Mouse (Mus musculus): Measurements from ENCODE around the gene Nop10.

Gene Nop10

GRCm38 (mm10) chr2:112261748-112262653 is at the start of gene Nop10:
Gene Nop10, plus strand, starts transcription at chr2:112261926.
- DNase-seq (ENCODE audit: inconsistent age in 2 of 2, low spot score in 1 of 2), result peak; percentile 89 to 97

GRCm38 (mm10) chr2:112215977-112216376 is 45.7 kb upstream of the Nop10 start:
- peak in 1 of 2 experiments; percentile 63 for DNase-seq (ENCODE audit: inconsistent age in 2 of 2, low spot score in 1 of 2)

GRCm38 (mm10) chr2:112217614-112218013 is 44.1 kb upstream of the Nop10 start:
- no peak for DNase-seq (ENCODE audit: inconsistent age in 2 of 2, low spot score in 1 of 2)

GRCm38 (mm10) chr2:112220880-112221279 is 40.8 kb upstream of the Nop10 start:
- DNase-seq (ENCODE audit: inconsistent age in 2 of 2, low spot score in 1 of 2), result no peak

- no peak for DNase-seq (ENCODE audit: inconsistent age in 2 of 2, low spot score in 1 of 2)
Observed at GRCm38 (mm10) chr2:112222607-112223006, 39.1 kb upstream of the Nop10 start.

GRCm38 (mm10) chr2:112224356-112224755 is 37.4 kb upstream of the Nop10 start:
- DNase-seq (ENCODE audit: inconsistent age in 2 of 2, low spot score in 1 of 2), result no peak

GRCm38 (mm10) chr2:112232623-112233022 is 29.1 kb upstream of the Nop10 start:
- DNase-seq (ENCODE audit: inconsistent age in 2 of 2, low spot score in 1 of 2), result no peak

- peak; percentile 50 to 51 for DNase-seq (ENCODE audit: inconsistent age in 2 of 2, low spot score in 1 of 2)
Observed at GRCm38 (mm10) chr2:112236620-112237019, 25.1 kb upstream of the Nop10 start.

GRCm38 (mm10) chr2:112238006-112238405 is 23.7 kb upstream of the Nop10 start:
- peak in 1 of 2 experiments; percentile 46 for DNase-seq (ENCODE audit: inconsistent age in 2 of 2, low spot score in 1 of 2)

GRCm38 (mm10) chr2:112239212-112239934 is 22.4 kb upstream of the Nop10 start, which contains the start of gene Lpcat4:
Gene Lpcat4, plus strand, starts transcription at chr2:112239468.
- DNase-seq (ENCODE audit: inconsistent age in 2 of 2, low spot score in 1 of 2), result peak; percentile 85 to 93

GRCm38 (mm10) chr2:112239935-112240721 is 21.6 kb upstream of the Nop10 start:
- DNase-seq (ENCODE audit: inconsistent age in 2 of 2, low spot score in 1 of 2), result peak in 1 of 2 experiments; percentile 45

- DNase-seq (ENCODE audit: inconsistent age in 2 of 2, low spot score in 1 of 2), result no peak
Observed at GRCm38 (mm10) chr2:112241787-112242186, 19.9 kb upstream of the Nop10 start.

GRCm38 (mm10) chr2:112245307-112245706 is 16.4 kb upstream of the Nop10 start:
- no peak for DNase-seq (ENCODE audit: inconsistent age in 2 of 2, low spot score in 1 of 2)

- DNase-seq (ENCODE audit: inconsistent age in 2 of 2, low spot score in 1 of 2), result no peak
Observed at GRCm38 (mm10) chr2:112246193-112246592, 15.5 kb upstream of the Nop10 start.

GRCm38 (mm10) chr2:112247323-112247722 is 14.4 kb upstream of the Nop10 start:
- DNase-seq (ENCODE audit: inconsistent age in 2 of 2, low spot score in 1 of 2), result no peak

GRCm38 (mm10) chr2:112249780-112250453 is 11.8 kb upstream of the Nop10 start:
- DNase-seq (ENCODE audit: inconsistent age in 2 of 2, low spot score in 1 of 2), result no peak

GRCm38 (mm10) chr2:112254675-112255515 is 6.8 kb upstream of the Nop10 start:
- DNase-seq (ENCODE audit: inconsistent age in 2 of 2, low spot score in 1 of 2), result peak; percentile 39 to 75

GRCm38 (mm10) chr2:112259241-112259962 is 2.3 kb upstream of the Nop10 start, which contains the start of gene Nutm1:
Gene Nutm1, minus strand, starts transcription at chr2:112259291.
- no peak for DNase-seq (ENCODE audit: inconsistent age in 2 of 2, low spot score in 1 of 2)

GRCm38 (mm10) chr2:112262779-112263295 is 1.1 kb downstream of the Nop10 start:
- DNase-seq (ENCODE audit: inconsistent age in 2 of 2, low spot score in 1 of 2), result no peak
